Mouse (Mus musculus): Measurements from ENCODE around the gene B3galt6. TPM values are rescaled to one million over a fixed set of nuclear protein-coding genes. Genes with fewer than 3 reads are reported as not detected.

The B3galt6 gene
- total and polyA plus RNA-seq, 3 experiments, result 3.4 to 11.3 (median 8.6) TPM

GRCm38 (mm10) chr4:155969043-155969653 is 23.3 kb downstream of the B3galt6 start:
- Histone ChIP-seq H3K4me3 (replicated peaks in 1 of 3; ENCODE audit: low read depth in 2 of 3, low read length in 2 of 3, poor library complexity in 1 of 3) (no peak overlapping the region), H3K79me2 (replicated peaks; ENCODE audit: control insufficient read depth, extremely low read depth, insufficient read depth, poor library complexity, severe bottlenecking) (no peaks in the 10 kb centered on the region), H3K9me3 (replicated peaks; ENCODE audit: low read length) (no peaks in the 10 kb centered on the region), H3K27ac (ENCODE audit: insufficient read depth, low read depth) (no peak overlapping the region), H3K36me3 (replicated peaks in 1 of 2; ENCODE audit: control insufficient read depth in 1 of 2, insufficient read depth in 1 of 2, low read length in 1 of 2) (peaks cover 12 to 36% of the 10 kb centered on the region in 2 experiments), H3K27me3 (replicated peaks) (no peaks in the 10 kb centered on the region), H3K9ac (ENCODE audit: insufficient read depth, low read depth) (no peak overlapping the region), H3K4me2 (ENCODE audit: insufficient read depth, low read depth, poor library complexity, severe bottlenecking) (no peak overlapping the region), H3K4me1 (ENCODE audit: control insufficient read depth in 1 of 2, insufficient read depth in 2 of 2) (peaks cover 0 to 3% of the 10 kb centered on the region in 2 experiments; a peak in 1 of 4 replicates)
- dilution Hi-C loops (cut with MboI; ENCODE audit: extremely low pct_ligation_motif_present, extremely low pct_unique_long_range_greater_than_20kb, low sequenced_read_pairs) (no loop called here), in situ Hi-C loops (cut with MboI; ENCODE audit: low pct_ligation_motif_present, low pct_unique_long_range_greater_than_20kb, low sequenced_read_pairs) (loop anchor here (10.0 kb wide), 1 partner anchor 126 kb away; no protein-coding TSS in a partner anchor)
- DNase-seq (ENCODE audit: extremely low read depth), result no peak
- TF ChIP-seq ZC3H11A (IDR thresholded peaks at IDR 0.05; ENCODE audit: low read depth, low read length), result no peak
- no peak for TF ChIP-seq BHLHE40 (IDR thresholded peaks at IDR 0.05; ENCODE audit: low read depth, low read length)
- no peak for TF ChIP-seq MEF2A (IDR thresholded peaks at IDR 0.05; ENCODE audit: borderline replicate concordance, low read depth, low read length)
- TF ChIP-seq CHD1 (IDR thresholded peaks at IDR 0.05; ENCODE audit: low read depth, low read length), result no peak
- no peak for TF ChIP-seq RAD21 (IDR thresholded peaks at IDR 0.05; ENCODE audit: low read depth, low read length)
- no peak for TF ChIP-seq ZKSCAN1 (IDR thresholded peaks at IDR 0.05; ENCODE audit: borderline replicate concordance, low read depth, low read length)
- TF ChIP-seq NELFE (IDR thresholded peaks at IDR 0.05; ENCODE audit: low read depth, low read length), result no peak
- TF ChIP-seq POLR2A (IDR thresholded peaks at IDR 0.05; ENCODE audit: low read depth, low read length), result no peak
- no peak for TF ChIP-seq JUN (IDR thresholded peaks at IDR 0.05; ENCODE audit: insufficient read depth, low read depth, low read length)
- no peak for TF ChIP-seq IRF4 (IDR thresholded peaks at IDR 0.05; ENCODE audit: low read depth, low read length)
- no peak for TF ChIP-seq MXI1 (IDR thresholded peaks at IDR 0.05; ENCODE audit: low read depth, low read length)
- TF ChIP-seq NRF1 (IDR thresholded peaks at IDR 0.05; ENCODE audit: low read depth, low read length), result no peak
- TF ChIP-seq UBTF (IDR thresholded peaks at IDR 0.05; ENCODE audit: low read depth, low read length), result no peak
- no peak for TF ChIP-seq HCFC1 (IDR thresholded peaks at IDR 0.05; ENCODE audit: low read depth, low read length)
- TF ChIP-seq SMC3 (IDR thresholded peaks at IDR 0.05; ENCODE audit: low read depth, low read length), result no peak
- no peak for TF ChIP-seq E2F4 (IDR thresholded peaks at IDR 0.05; ENCODE audit: insufficient replicate concordance, low read depth, low read length)

- dilution Hi-C loops (cut with MboI; ENCODE audit: extremely low pct_ligation_motif_present, extremely low pct_unique_long_range_greater_than_20kb, low sequenced_read_pairs) (no loop called here), in situ Hi-C loops (cut with MboI; ENCODE audit: low pct_ligation_motif_present, low pct_unique_long_range_greater_than_20kb, low sequenced_read_pairs) (loop anchor here (10.0 kb wide), 1 partner anchor 130 kb away; no protein-coding TSS in a partner anchor)
- Histone ChIP-seq H3K4me2 (ENCODE audit: insufficient read depth, low read depth, poor library complexity, severe bottlenecking) (no peak overlapping the region), H3K27me3 (replicated peaks) (no peaks in the 10 kb centered on the region), H3K36me3 (replicated peaks in 1 of 2; ENCODE audit: control insufficient read depth in 1 of 2, insufficient read depth in 1 of 2, low read length in 1 of 2) (peaks cover 19 to 56% of the 10 kb centered on the region in 2 experiments), H3K4me3 (replicated peaks in 1 of 3; ENCODE audit: low read depth in 2 of 3, low read length in 2 of 3, poor library complexity in 1 of 3) (no peak overlapping the region), H3K79me2 (replicated peaks; ENCODE audit: control insufficient read depth, extremely low read depth, insufficient read depth, poor library complexity, severe bottlenecking) (no peaks in the 10 kb centered on the region), H3K27ac (ENCODE audit: insufficient read depth, low read depth) (no peak overlapping the region), H3K9me3 (replicated peaks; ENCODE audit: low read length) (no peaks in the 10 kb centered on the region), H3K4me1 (ENCODE audit: control insufficient read depth in 1 of 2, insufficient read depth in 2 of 2) (peaks cover 0 to 26% of the 10 kb centered on the region in 2 experiments; a peak in 2 of 4 replicates), H3K9ac (ENCODE audit: insufficient read depth, low read depth) (no peak overlapping the region)
- DNase-seq (ENCODE audit: extremely low read depth), result no peak
- TF ChIP-seq IRF4 (IDR thresholded peaks at IDR 0.05; ENCODE audit: low read depth, low read length) (no peak), JUN (IDR thresholded peaks at IDR 0.05; ENCODE audit: insufficient read depth, low read depth, low read length) (no peak), USF2 (conservative IDR thresholded peaks at IDR 0.05; ENCODE audit: low read depth, low read length) (no peak), HCFC1 (IDR thresholded peaks at IDR 0.05; ENCODE audit: low read depth, low read length) (no peak), NELFE (IDR thresholded peaks at IDR 0.05; ENCODE audit: low read depth, low read length) (no peak), MYC (IDR thresholded peaks at IDR 0.05; ENCODE audit: low read depth, low read length) (no peak), ZNF384 (IDR thresholded peaks at IDR 0.05; ENCODE audit: low read depth, low read length) (no peak)
Observed at GRCm38 (mm10) chr4:155964396-155964795, 28.1 kb downstream of the B3galt6 start.

All from CH12.LX (cell line).